Mouse (Mus musculus) stomach, postnatal 0 days (tissue): Measurements from ENCODE around the gene Qrfp.

Experiments
- CTCF ChIP-seq: IDR thresholded peaks from 2 replicates; pipeline ENCODE4 v1.5.1; 2016; ENCODE audit warnings: antibody characterized with exemption, low read depth, mild to moderate bottlenecking, moderate library complexity
- EP300 ChIP-seq: optimal IDR thresholded peaks from 2 replicates; pipeline ENCODE3; 2016; ENCODE audit warnings: antibody characterized with exemption

DNA sequence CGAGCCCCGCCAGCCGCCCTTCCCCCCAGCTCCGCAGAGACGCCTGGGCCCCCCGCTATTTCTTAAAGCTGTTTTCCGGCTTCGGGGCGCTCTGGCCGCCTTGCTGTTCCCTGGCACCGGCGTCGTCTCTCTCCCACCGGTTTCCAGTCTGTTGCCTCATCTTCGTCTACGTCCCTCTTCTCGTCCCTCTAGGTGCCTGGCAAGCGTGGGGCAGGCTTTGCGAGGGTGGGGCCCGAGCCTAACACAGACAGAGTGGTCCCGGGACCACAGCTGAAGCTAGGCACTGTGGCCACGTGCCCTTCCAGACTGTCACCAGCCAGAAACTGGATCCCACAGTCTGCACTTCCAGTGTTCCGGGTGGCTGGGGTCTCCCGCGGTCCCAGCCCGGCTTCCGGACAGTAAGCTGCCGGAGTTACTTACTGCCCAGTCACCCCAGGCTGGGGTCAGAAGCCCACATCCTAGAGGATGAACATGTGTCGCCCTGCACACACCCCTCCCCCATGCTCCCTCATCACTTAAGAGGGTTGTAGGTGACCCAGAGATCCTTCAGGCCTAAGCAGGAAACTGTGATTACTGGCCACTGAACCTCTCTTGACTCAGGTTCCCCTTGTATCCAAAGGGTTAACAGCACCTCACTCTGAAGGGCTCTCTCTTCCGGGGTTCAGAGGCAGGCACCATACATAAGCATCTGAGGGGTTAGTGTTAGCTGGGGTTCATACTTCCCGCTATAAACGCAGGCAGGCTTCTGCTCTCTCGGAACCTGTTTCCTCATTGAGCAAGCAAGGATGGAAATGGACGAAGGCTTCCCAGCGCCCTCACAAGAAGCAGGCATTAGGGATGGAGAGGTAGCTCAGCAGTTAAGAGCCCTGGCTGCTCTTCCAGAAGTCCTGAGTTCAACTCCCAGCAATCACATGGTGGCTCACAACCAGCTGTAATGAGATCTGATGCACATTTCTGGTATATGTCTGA is 36.6 kb upstream of the Qrfp start:
- TF ChIP-seq CTCF (no peak), EP300 (no peak)
